Mouse (Mus musculus): ENCODE measurements around the gene Gm17026. TPM values are rescaled to one million over a fixed set of nuclear protein-coding genes. Genes with fewer than 3 reads are reported as not detected.

Gene Gm17026
- polyA plus RNA-seq (2017; shearing (Covaris generic)) = not detected

DNA sequence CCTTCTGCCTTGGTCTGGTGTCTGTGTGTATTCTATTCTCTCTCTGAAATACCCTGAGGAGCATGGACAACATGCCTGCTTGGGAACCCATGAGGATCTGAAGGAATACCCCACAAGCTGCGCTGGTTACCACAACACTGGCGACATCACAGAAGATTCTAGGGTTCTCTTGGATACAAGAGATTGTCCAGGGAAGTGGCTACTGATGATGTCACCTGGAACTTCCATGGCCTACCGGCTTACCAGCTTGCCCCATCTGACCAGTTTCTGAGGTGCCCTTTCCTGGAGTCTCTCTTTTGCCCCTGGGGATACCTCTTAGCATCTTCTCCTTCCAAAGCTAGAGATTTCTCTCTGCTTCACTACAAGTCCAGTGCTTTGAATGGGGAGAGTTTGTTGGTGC lies at the start of gene Gm17026:
Gene Gm17026 (minus strand): TSS at position 101 of the 400 bp plus-strand sequence.

DNA sequence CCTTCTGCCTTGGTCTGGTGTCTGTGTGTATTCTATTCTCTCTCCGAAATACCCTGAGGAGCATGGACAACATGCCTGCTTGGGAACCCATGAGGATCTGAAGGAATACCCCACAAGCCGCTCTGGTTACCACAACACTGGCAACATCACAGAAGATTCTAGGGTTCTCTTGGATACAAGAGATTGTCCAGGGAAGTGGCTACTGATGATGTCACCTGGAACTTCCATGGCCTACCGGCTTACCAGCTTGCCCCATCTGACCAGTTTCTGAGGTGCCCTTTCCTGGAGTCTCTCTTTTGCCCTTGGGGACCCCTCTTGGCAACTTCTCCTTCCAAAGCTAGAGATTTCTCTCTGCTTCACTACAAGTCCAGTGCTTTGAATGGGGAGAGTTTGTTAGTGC lies 37.4 kb upstream of the Gm17026 start, which contains the start of gene Gm9611:
Gene Gm9611 (minus strand): TSS at position 101 of the 400 bp plus-strand sequence.

Other genes starting within 250 kb of the Gm17026 start
- gene Gm7951, start 142.7 kb downstream of the Gm17026 start, polyA plus RNA-seq (2017; shearing (Covaris generic)) = not detected
- not detected for gene Gm17027, start 97.4 kb downstream of the Gm17026 start, polyA plus RNA-seq (2017; shearing (Covaris generic))
- gene Gm3573, start 69.3 kb downstream of the Gm17026 start, polyA plus RNA-seq (2017; shearing (Covaris generic)) = not detected
- not detected for gene Gm9611, start 37.3 kb upstream of the Gm17026 start, polyA plus RNA-seq (2017; shearing (Covaris generic))
- gene Gm7995, start 50.2 kb upstream of the Gm17026 start, polyA plus RNA-seq (2017; shearing (Covaris generic)) = not detected
- gene Gm8005, start 179.6 kb upstream of the Gm17026 start, polyA plus RNA-seq (2017; shearing (Covaris generic)) = not detected
- gene Gm8011, start 203.8 kb upstream of the Gm17026 start, polyA plus RNA-seq (2017; shearing (Covaris generic)) = not detected
- gene Gm8020, start 242.3 kb upstream of the Gm17026 start, polyA plus RNA-seq (2017; shearing (Covaris generic)) = not detected